Mouse (Mus musculus) cerebellum, postnatal 14 days (tissue): ENCODE measurements around the gene Tia1.
"Not testable (repeated sequence)": the region's sequence is repeated elsewhere in the genome, so short reads cannot be mapped to it uniquely, and the experiment has no call there.

ENCODE experiments used
- DNase-seq, 2 experiments: peaks; one replicate each; pipeline ENCODE4 v3.0.0; 2021; ENCODE audit warnings: mixed read lengths in 2 of 2

Tia1 gene

DNA sequence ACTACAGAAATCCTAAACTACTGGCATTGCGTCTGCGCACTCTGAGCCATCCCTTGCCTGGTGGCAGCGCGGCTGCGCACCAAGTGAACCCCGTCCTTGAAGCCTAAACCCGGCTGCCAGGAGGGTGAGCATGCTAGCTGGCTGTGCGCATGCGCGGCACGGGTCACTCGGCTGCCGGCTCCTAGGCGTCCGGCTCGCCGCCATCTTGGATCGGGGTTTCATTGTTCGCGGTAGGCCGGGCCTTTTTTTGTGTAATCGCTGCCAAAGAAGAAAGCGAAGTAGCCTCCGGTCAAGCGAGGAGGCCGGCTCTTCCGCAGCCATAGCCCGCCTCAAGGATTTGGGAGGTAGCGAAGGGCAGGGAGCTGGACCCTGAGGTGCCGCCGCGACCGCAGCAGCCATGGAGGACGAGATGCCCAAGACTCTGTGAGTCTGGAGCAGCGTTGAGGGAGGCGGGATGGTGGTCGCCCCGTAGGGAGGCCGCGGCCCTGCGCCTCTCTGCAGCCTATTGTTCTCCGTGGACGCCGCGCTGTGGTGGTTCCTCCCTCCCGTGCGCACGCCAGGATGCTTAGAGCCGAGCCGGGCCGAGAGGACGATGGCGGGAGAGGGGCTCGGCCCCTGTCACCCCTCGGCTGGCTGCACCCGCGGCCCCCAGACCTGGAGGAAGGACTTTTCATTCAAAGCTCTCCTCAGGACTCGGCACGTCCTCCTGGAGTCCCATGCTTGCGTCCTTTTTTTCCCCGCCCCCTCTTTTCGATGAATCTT, at the start of gene Tia1:
Gene Tia1, plus strand, starts transcription at position 120 of the 762 bp plus-strand sequence.
- peak; percentile 99 for DNase-seq

DNA sequence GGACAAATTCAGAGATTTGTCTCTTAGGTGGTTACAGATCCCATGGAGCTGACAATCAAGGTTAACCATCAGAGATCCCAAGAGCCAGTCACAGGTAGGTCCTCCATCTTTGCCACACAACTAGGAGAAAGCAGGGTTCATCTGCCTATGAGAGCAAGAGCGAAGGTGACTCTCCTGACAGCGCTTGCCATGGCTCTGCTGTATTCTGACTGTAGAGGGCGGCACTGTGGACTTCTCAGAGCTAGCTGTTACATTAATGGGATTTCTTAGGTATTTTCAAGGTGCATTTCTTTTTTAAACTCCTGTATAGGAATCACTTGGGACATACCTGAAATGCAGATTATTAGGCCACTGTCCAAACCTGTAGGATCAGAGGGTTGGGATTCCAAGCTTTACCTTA, 49.1 kb upstream of the Tia1 start:
- no peak for DNase-seq

DNA sequence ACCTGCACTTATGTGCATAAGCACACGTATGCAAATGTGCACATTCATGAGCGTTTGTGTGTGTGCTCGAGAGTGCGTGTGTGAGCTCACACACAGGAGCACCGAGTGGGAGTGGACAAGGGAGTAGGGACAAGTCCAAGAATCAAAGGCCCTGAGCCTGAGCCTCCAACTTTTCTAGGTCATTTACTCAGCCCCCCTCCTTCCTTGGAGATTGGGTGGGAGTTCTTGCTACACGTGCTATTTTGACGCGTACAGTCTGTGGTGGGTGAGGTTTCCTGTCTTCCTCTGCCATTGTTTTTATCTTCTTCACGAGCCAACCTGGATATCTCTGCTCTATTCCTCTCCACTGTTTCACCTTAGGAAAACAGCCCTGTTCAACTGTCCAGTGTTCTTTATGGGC, 47.1 kb upstream of the Tia1 start:
- DNase-seq = no peak

DNA sequence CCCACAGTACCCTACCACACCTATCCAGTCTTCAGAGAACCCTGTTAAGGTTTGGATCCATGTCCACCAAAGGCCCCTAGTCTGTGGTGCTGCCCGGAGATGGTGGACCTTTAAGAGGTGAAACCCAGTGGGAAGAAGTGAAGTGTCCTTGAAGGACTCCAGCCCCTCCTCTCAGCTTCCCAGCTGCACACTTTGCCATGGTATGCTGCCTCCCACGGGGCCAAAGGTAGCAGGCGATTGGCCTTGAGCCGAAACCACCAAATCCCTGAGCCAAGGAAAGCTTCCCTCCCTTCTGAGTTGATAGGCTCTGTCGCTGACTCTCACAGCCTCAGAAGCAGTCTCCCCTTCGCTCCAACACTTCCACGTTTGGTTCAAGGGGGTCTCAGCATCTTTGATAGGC, 43.3 kb upstream of the Tia1 start:
- DNase-seq = no peak

DNA sequence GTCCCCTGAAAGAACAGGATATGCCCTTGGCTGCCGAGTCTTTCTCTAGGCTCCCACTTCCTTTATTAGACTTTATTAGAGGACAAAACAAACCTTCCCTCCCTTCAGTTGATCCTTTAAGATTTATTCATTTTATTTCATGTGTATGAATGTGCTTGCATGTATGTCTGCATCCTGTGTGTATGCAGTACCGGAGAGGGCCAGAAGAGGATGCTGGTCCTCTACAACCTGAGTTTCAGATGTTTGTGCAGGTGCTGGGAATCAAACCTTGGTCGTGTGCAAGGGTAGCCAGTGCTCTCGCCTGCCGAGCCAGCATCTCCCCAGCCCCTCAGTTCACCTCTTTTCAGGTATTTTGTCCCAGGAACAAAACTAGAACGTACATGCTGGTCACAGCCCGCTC, 42.6 kb upstream of the Tia1 start:
- DNase-seq = no peak

DNA sequence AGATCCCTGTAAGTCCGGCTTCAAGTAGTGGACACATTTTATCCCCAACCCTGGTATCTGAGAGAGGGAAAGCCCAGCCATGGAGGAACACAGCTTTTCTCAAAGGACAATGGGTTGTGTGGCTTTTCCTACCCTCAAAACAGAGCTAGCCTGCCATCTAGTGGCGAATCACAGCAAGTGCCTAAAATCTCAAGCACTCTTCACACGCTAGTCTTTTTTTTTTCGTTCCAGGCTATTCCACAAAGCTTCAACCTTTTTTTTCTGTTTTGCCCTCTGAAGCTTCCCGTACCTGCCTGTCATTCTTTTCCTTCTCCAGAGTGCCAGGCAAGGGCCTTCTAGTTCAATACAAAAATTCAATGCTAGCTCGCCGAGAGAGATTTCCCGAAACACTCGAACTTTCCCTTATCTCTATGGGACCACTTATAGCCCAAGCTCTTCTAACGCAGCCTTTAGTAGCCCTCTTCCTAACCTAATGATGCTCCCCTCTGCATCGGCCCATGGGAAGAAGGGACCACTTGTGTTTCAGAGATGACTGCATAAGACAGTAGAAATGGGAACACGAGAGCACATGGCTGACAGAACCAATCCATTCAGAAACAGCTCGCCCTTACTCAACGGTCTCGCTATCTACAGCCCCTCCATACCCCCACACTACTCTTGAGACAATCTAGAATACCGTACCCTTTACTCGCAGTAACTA, 39.4 kb upstream of the Tia1 start:
- peak; percentile 88 to 91 for DNase-seq

DNA sequence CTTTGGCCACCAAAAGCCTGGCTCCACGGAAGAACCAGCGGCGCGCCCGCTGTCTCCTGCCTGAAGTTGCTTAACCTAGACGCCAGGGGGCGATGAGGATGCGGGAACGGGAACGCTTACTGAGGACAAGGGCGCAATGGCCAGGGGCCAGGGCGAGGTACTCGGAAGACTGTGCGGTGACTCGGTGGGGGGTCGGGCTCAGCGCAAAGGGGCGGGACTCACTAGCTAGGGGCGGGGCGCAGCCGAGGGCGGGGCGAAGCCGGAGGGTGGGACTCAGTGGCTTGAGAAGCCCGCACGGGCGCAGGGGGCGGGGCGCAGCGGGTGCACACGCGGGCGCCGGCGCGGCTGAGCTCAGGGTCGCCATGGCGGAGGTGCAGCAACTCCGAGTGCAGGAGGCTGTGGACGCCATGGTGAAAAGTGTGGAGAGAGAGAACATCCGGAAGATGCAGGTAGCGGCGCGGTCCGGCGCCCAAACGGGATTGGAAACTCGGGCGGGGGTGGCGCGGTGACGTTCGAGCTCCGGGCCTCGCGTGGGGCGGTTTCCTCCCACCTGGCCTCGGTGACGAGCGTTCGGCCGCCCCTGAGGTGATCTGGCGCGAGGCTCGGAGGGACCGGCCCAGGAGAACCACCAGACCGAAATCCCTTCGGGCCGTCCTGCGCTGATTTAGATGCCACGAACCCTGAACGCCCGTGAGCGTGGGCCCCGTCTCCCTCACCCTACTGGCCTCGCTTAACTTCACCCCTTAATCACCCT, 38.5 kb upstream of the Tia1 start, which contains the start of gene Fam136a:
Gene Fam136a, plus strand, starts transcription at position 276 of the 754 bp plus-strand sequence.
- DNase-seq = peak; percentile 99

DNA sequence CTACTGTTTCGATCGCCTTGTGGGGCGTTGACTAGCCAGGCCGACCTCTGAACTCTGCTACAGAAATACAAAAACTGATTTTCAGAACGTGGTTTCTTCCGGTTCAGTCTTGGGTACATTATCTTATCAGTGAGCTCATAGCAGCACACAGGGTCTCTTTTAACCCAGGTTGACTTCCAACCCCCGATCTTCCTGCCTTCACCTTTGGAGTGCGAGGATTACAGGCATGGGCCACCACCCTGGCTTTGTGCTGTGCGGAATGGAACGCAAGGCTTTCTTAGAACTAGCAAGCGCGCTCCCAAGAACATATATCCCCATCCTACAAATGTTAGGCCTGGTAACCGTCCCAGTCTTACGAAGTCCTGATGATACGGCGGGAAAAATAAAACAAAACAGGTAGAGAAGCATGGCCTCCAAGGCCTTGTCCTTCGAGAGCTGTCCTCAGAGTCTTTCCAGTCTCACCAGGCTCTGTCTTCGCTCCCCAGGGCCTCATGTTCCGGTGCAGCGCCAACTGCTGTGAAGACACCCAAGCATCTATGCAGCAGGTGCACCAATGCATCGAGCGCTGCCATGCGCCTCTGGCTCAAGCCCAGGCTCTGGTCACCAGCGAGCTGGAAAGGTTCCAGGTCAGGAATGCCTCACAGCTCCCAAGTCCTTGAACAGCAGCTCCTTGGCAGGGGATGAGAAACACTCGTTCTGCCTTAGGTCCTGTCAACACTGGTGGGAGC, 37.7 kb upstream of the Tia1 start:
- peak; percentile 75 to 79 for DNase-seq

DNA sequence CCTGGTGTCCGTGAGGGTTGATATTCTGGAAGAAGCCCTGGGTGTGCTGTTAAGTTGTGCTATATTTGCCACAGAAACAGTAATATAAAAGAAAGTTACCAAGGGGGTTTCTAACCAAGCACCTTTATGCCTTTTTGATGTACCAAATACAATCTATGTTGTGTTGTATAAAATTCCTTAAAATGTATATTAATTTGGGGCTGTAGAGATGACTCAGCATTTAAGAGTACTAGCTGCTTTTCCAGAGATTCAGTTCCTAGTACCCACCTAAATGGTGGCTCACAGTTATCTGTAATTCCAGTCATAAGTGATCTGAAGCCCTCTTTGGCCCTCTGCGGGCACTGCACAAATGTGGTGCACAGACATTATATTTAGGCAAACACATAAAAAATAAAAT, 37.2 kb upstream of the Tia1 start:
- DNase-seq = no peak

DNA sequence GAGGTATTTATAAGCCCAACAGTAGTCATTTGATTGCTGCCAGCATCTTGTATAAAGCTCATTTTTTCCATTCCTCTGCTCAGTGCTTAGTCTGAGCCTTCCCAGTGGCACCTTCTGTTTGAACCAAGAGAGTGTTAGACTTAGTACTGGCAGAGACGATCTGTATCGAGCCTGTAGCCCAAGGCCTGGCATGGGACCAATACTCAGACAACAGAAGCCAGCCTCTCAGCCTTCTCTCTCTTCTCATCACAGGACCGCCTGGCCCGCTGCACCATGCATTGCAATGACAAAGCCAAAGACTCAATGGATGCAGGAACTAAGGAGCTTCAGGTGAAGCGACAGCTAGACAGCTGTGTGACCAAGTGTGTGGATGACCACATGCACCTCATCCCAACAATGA, 35.5 kb upstream of the Tia1 start:
- DNase-seq = peak in 1 of 2 experiments; percentile 18

DNA sequence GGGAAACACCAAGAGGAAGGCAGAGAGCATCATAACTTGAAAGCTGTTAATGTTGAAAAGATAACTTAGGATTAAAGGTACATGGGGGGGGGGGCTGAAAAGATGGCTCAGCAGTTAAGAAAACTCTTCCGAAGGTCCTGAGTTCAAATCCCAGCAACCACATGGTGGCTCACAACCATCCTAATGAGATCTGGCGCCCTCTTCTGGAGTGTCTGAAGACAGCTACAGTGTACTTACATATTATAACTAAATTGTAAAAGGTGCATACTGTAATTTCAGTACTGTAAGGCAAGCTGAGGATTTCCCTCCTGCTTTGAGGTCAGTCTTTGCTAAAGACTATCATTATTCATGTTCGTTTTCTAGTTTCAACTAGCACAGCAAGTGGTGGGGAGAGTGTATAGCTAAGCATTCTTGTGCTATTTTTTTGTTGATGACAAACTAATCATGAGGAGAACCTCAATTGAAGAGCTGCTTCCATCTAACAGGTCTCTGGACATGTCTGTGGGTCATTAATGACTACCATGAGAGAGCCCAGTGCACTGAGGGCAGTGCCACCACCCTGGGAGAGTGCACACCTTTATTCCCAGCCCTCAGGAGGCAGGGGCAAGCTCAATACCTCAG, 33.8 kb upstream of the Tia1 start:
- DNase-seq = peak; percentile 21 to 34

DNA sequence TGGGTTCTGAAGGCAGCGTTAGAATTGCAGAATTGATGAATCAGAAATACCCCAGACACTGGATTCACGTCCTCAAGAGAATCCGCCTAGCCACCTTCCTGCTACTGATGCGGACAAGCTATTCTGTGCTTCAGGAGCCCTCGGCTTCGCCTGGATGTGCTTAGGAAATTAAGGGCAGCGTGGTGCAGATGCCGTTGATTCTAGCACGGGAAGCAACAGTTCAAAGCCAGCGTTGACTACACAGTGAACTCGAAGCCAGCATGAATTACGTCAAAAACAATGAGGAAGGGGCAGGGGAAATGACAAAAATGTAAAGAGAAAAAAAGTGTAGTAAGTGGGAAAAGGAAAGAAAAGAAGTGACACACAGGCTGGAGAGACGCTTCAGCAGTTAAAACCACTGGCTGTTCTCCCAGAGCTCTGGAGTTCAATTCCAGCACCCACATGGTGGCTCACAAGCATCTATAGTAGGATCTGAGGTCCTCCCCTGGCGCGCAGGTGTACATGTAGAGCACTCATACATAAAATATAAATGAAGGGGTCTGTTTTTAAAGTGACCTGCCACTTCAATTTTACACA, 33.2 kb upstream of the Tia1 start, which contains the start of gene Snrpg:
Gene Snrpg, plus strand, starts transcription at position 541 of the 576 bp plus-strand sequence.
- DNase-seq = peak in 1 of 2 experiments; percentile 14

DNA sequence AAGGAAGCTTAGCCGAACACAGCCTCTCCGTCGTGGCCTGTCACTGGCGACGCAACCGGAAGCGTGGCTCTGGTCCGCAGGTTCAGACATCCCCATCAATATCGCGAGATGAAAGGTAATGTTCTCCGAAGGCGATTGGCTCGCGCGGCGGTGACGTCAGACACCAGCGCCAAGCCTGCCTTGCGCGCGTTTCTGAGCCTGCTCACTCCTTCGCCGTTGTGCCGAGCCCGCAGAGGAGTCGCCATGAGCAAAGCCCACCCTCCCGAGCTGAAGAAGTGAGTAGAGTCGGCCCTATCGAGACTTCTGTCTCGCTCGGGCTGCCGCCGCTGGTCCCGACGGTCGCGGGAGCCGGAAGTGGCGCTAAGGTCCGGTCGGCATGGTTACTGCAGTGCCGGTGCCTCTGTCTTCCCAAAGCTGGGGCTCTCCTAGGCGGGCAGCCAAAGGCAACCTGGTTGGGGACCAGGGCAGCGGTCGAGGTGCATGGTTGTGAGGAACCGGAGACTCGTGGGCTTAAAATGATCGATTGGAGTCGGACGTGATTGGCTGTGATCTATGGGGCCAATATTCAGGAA, 32.6 kb upstream of the Tia1 start:
- peak; percentile 97 to 98 for DNase-seq

DNA sequence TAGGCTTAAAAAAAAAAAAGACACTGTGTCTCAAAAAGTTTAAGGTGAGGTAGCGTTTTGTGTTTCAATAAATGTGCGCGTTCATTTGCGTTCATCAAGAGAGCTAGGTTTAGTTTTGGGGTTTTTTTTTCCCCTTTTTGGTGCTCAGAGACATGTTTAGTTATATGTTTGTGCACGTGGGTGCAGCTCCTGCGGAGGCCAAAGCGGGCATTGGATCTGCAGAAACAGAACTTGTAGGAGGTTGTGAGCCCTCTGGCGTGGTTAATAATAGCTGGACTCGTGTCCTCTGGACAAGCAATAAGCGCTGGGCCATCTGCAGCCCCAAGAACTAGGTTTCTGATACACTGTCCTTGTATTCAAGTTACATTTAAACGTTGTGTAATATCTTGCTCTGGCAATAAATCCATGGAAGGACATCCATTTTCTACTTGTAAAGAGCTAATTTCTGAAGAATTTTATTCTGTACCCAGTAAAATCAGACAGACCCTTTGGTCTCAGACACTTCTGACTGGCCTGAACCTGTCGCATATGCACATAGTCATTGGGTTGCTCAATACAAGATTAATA, 32.0 kb upstream of the Tia1 start:
- DNase-seq = no peak

DNA sequence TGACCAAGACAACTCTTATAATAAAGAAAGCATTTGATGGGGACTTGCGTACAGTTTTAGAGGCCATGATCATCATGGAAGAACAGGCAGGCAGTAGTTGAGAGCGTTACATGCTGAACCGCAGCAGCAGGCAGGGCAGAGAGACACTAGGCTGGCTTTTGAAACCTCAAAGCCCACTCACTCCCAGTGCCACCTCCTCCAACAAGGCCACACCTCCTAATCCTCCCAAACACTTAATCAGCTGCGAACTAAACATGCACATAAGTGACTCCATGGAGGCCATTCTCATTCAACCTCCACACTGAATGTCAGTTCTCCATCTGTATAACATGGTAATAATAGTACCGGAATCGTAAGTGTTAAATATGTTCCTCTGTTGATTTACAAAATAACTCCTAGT, 30.5 kb upstream of the Tia1 start:
- DNase-seq = no peak

DNA sequence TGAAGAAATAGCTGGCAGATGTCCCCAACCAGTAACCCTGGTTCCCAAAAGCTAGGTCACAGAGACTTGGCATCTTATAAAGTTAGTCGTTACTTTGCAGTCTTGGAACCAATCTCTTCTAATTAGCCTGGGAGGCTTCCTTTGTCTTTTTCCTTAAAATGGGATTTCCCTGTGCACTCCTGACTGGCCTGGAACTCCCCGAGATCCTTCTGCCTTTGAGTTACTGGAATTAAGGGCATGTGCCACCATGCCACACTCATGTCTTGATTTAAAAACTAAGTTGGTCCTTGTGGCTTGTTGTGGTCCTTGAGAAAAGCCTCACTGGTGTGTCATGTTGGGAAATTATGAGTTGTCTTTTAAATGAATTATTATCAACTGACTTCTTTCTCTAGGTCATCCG, 25.7 kb upstream of the Tia1 start:
- no peak for DNase-seq

DNA sequence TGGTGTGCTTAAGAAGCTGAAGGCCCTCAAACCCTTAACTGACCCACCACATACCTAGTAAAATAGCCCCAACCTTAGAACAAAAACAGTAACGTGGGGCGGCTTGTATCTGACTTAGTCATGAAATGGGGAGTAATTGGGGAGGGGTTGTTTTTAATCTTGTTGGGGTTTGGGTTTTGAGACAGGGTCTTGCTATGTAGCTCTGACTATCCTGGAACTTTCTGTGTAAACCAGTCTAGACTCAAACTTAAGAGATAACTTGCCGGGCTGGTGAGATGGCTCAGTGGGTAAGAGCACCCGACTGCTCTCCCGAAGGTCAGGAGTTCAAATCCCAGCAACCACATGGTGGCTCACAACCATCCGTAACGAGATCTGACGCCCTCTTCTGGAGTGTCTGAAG, 23.9 kb upstream of the Tia1 start:
- DNase-seq = not testable (repeated sequence)

DNA sequence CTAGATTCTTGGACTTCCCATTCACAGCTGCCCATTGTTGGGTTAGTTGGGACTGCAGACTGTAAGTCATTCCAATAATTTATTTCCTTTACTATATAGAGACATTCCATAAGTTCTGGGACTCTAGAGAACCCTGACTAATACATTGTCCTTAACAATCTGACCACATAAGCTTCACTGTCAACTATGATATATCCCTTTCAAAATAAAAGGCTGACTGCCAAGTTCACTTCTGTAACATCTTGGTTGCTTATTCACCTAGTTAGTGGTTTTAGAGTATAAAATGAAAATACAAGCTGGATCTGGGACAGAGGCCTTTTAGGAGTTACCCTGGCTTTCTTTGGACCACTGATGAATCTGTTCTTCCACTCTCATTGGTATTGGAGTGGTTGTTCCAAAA, 21.5 kb upstream of the Tia1 start:
- no peak for DNase-seq

DNA sequence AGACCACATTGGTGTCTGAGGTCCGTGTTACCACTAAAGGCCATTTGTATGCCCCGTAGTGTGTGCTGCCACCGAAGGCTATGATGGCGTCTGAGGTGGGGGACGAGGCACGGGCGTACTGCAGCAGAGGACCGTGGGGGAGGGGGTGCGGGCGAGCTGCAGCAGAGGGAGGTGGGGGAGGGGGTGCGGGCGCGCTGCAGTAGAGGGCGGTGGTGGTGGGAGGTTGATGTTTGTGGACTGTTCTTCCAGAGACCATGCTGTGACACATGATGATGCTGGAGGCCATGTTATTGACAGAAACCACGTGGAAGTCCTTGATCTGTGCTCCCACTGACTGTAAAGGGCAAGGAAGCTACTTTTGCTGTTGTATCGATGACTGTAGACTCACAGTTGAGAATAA, 20.6 kb upstream of the Tia1 start:
- DNase-seq = no peak

DNA sequence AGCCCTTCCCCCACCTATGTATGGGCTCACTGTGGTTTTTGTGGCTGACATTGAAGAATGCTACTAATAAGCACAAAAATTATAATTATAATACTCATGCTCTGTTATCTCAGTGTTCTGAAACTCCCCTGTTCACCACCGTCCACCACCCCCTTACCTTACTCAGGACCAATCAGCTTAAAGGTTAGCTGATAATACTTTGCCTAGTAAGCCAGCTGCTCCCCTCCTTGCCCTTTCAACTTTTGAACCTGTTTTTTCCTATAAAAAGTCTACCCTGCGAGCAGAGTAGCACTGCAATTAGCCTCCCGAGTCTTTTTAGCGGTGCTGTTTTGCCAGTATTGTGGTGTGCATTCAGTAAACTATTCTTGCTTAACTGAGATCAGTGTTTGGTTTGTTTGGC, 19.3 kb upstream of the Tia1 start:
- no peak for DNase-seq
